Mouse (Mus musculus): ENCODE data around the gene Pds5a. TPM values are rescaled to one million over a fixed set of nuclear protein-coding genes. Genes with fewer than 3 reads are reported as not detected.

Pds5a gene
- polyA plus RNA-seq, 1 experiment from 2014 or later = 52.6 TPM

Other genes with a start within 250 kb of the Pds5a start
- not detected in 2 replicates for gene Gm43552, start 205.4 kb downstream of the Pds5a start, polyA plus RNA-seq (2016; fragmentation: Nextera tagmentation; extraction: Ambion mirVana)
- gene Smim14, start 161.1 kb downstream of the Pds5a start, polyA plus RNA-seq (2016; fragmentation: Nextera tagmentation; extraction: Ambion mirVana) = 45.5 and 47.4 TPM in 2 replicates
- 136 and 137 TPM in 2 replicates for gene Ube2k, start 161.0 kb downstream of the Pds5a start, polyA plus RNA-seq (2016; fragmentation: Nextera tagmentation; extraction: Ambion mirVana)
- 17.9 and 18.5 TPM in 2 replicates for gene N4bp2, start 65.2 kb upstream of the Pds5a start, polyA plus RNA-seq (2016; fragmentation: Nextera tagmentation; extraction: Ambion mirVana)
- gene Rhoh, start 162.9 kb upstream of the Pds5a start, polyA plus RNA-seq (2016; fragmentation: Nextera tagmentation; extraction: Ambion mirVana) = 2.1 and 2.5 TPM in 2 replicates
- gene Chrna9, start 236.6 kb upstream of the Pds5a start, polyA plus RNA-seq (2016; fragmentation: Nextera tagmentation; extraction: Ambion mirVana) = not detected in 2 replicates

All from liver, embryonic 12.5 days (tissue).